10 mouse cellular contexts compared by ENCODE assay signal in the genomic region with DNA sequence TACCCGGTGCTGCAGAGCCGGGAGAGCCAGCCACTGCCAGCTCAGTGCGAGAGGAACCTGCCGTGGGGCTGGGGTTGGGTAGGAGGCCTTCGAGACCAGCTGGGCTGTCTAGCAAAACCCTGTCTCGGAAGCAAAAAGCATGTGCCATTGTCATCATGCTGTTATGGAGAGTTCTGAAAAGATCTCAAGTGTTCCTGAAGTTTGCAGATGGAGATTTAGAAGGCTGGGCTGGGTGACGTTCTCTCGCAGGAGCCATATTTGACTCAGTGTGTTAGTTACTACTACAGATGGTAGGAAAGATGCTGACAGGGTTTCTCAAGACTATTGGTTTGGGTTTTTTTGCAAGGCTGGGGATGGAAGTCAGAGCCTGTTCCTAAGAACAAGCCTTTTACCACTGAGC.
"Had no signal": no experiment of that assay in that cellular context is flagged by ENCODE, and none has a peak within 500 bp of the region (broad histone marks: within the 10 kb centered on the region; RNA-seq: fewer than 3 reads in every experiment).

No protein-coding gene starts in this region.

- H3K9ac ChIP-seq: liver, embryonic 13.5 days; liver, postnatal 0 days; midbrain, embryonic 13.5 days had no signal

- H3K27ac ChIP-seq: liver, embryonic 13.5 days; midbrain, embryonic 13.5 days; stomach, postnatal 0 days had no signal

- H3K4me1 ChIP-seq: midbrain, embryonic 13.5 days had no signal

- DNase-seq: kidney, adult 8-10 months; kidney, postnatal 25 days; liver; liver, embryonic 13.5 days; liver, postnatal 0 days; thymus, postnatal 4 days had no signal

- ATAC-seq: intestine, postnatal 0 days; liver, postnatal 0 days; midbrain, embryonic 13.5 days had no signal

- H3K9me3 ChIP-seq: liver, embryonic 13.5 days; midbrain, embryonic 13.5 days had no signal

- H3K4me2 ChIP-seq: liver, embryonic 13.5 days; midbrain, embryonic 13.5 days had no signal

- H3K4me3 ChIP-seq: liver, embryonic 13.5 days; midbrain, embryonic 13.5 days; myocyte had no signal

- H3K27me3 ChIP-seq: liver, embryonic 13.5 days; midbrain, embryonic 13.5 days had no signal
